Comparison of ENCODE assay signal across 10 mouse cellular contexts in the genomic region with DNA sequence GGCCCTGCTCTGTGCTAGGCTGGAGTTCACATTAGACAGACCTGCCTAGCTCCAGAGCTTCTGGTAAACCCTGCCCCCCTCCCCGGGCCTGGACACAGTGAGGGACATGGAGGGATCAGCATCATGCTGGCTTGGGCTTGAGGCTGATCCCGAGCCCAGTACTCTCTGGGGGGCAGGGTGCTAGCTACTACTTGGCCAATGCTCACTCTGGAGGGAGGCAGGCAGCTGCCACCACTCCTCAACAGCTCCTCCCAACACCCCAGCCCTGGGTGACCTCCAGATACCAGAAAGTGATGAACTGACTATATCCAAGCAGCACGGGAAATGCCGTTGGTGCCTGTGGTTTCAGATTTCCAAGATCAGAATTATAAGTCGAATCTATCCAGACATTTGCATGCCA. TPM values are rescaled to one million over a fixed set of nuclear protein-coding genes. Genes with fewer than 3 reads are reported as not detected.
DNase-seq lines count a peak whose midpoint lies in the region; ATAC-seq and TF ChIP-seq lines count a peak whose summit lies in the region.
"Had no signal": no experiment of that assay in that cellular context is flagged by ENCODE, and none has a peak within 500 bp of the region (broad histone marks: within the 10 kb centered on the region; RNA-seq: fewer than 3 reads in every experiment).

No protein-coding gene starts in this region.

- WGBS in lung, embryonic 14.5 days, result 10% methylated on average over 5 of the region's 5 CpGs
- whole genome bisulfite sequencing in midbrain, embryonic 16.5 days, result 63% methylated on average over 5 of the region's 5 CpGs

- no peak for TF ChIP-seq CTCF in lung, embryonic 14.5 days (IDR thresholded peaks at IDR 0.05; ENCODE audit: low read depth)

- H3K9me3 ChIP-seq in lung, embryonic 14.5 days (ENCODE audit: low read depth, low read length), result no peaks in the 10 kb centered on the region
- no peaks in the 10 kb centered on the region for H3K9me3 ChIP-seq in midbrain, embryonic 16.5 days (replicated peaks; ENCODE audit: control insufficient read depth, low read length, poor library complexity, severe bottlenecking)
- H3K9me3 ChIP-seq: midbrain, embryonic 13.5 days had no signal

- peak; percentile 18 for DNase-seq in gastrocnemius, postnatal 10 days
- no peak for DNase-seq in gastrocnemius, postnatal 25 days
- peak; percentile 47 for DNase-seq in Muller cell, postnatal 12 days (ENCODE audit: inconsistent ontology term)
- peak; percentile 62 for DNase-seq in kidney, adult 9 months
- DNase-seq in lung, embryonic 14.5 days, result peak; percentile 94
- no peak for DNase-seq in testis, postnatal 14 days (ENCODE audit: low spot score)
- no peak for DNase-seq in layer of hippocampus, postnatal 10 days (ENCODE audit: low spot score in 2 of 2)

- H3K9ac ChIP-seq in lung, embryonic 14.5 days, result no peak overlapping the region
- H3K9ac ChIP-seq in midbrain, embryonic 16.5 days (ENCODE audit: low read depth, low read length), result no peak overlapping the region
- H3K9ac ChIP-seq: midbrain, embryonic 13.5 days had no signal

- no peak overlapping the region for H3K4me3 ChIP-seq in lung, embryonic 14.5 days (ENCODE audit: low read depth, low read length)
- H3K4me3 ChIP-seq in midbrain, embryonic 16.5 days (ENCODE audit: low read depth, low read length), result no peak overlapping the region
- H3K4me3 ChIP-seq: midbrain, embryonic 13.5 days had no signal

- peaks cover 3% of the 10 kb centered on the region; the same call in 1 of the 2 replicates for H3K4me1 ChIP-seq in lung, embryonic 14.5 days (ENCODE audit: insufficient read depth)
- 0 out of 2 replicates have a peak, but pooled peaks cover 3% of the 10 kb centered on the region for H3K4me1 ChIP-seq in midbrain, embryonic 16.5 days (ENCODE audit: control insufficient read depth, insufficient read depth, low read length)

- ATAC-seq in lung, embryonic 14.5 days (ENCODE audit: insufficient read depth), result peak; percentile 98
- ATAC-seq in midbrain, embryonic 16.5 days, result no peak; the same call in 1 of the 2 replicates
- ATAC-seq: intestine, embryonic 16.5 days; midbrain, embryonic 13.5 days had no signal

- H3K27me3 ChIP-seq in lung, embryonic 14.5 days (ENCODE audit: insufficient read depth, low read length), result peaks cover 10% of the 10 kb centered on the region; the same call in 1 of the 2 replicates
- peaks cover 13% of the 10 kb centered on the region for H3K27me3 ChIP-seq in midbrain, embryonic 16.5 days (ENCODE audit: control insufficient read depth, insufficient read depth, low read depth, low read length)

- H3K27ac ChIP-seq in lung, embryonic 14.5 days (ENCODE audit: low read depth), result peak overlapping the region; percentile 88
- H3K27ac ChIP-seq in midbrain, embryonic 16.5 days (ENCODE audit: low read length), result no peak overlapping the region
- H3K27ac ChIP-seq: midbrain, embryonic 13.5 days had no signal

- H3K36me3 ChIP-seq in lung, embryonic 14.5 days (ENCODE audit: insufficient read depth), result no peaks in the 10 kb centered on the region
- H3K36me3 ChIP-seq in midbrain, embryonic 16.5 days (ENCODE audit: control insufficient read depth, insufficient read depth, low read length), result no peaks in the 10 kb centered on the region
- H3K36me3 ChIP-seq: midbrain, embryonic 13.5 days had no signal

- peak overlapping the region; percentile 25; the same call in 1 of the 2 replicates for H3K4me2 ChIP-seq in lung, embryonic 14.5 days
- no peak overlapping the region for H3K4me2 ChIP-seq in midbrain, embryonic 16.5 days (ENCODE audit: low read length)
- H3K4me2 ChIP-seq: midbrain, embryonic 13.5 days had no signal

RNA-seq across cellular contexts. Expression of gene Ttc1, which starts 25.9 kb away (rescaled TPM):
- 10 to 100 TPM; 43.5 to 46.9 TPM for total RNA-seq in gastrocnemius, postnatal 10 days (2021)
- total RNA-seq in gastrocnemius, postnatal 25 days (2021), result 10 to 100 TPM; 51.1 to 52.1 TPM
- 70.0 and 74.3 TPM in 2 replicates for polyA plus RNA-seq in lung, embryonic 14.5 days (2014; fragmentation: Nextera tagmentation; extraction: Ambion mirVana)
- 72.0 and 79.3 TPM in 2 replicates for polyA plus RNA-seq in midbrain, embryonic 16.5 days (2015; fragmentation: Nextera tagmentation; extraction: Ambion mirVana)
- 10 to 100 TPM; 49.1 to 53.0 TPM for total RNA-seq in layer of hippocampus, postnatal 10 days (2021)

Comparison
In these comparisons a context has a peak if more than half of its experiments do, and no peak if none do; other contexts are left out.
1. DNase-seq: peak in gastrocnemius, postnatal 10 days (single experiment), Muller cell, postnatal 12 days (single experiment), kidney, adult 9 months (single experiment) and lung, embryonic 14.5 days (single experiment); none in gastrocnemius, postnatal 25 days (single experiment), testis, postnatal 14 days (single experiment) and layer of hippocampus, postnatal 10 days (0 of 2).